Mouse (Mus musculus) cerebellum, adult 8-10 months (tissue): ENCODE measurements around the gene Gna12.

Source experiments
- DNase-seq: peaks from one replicate; pipeline ENCODE4 v3.0.0; 2022

The Gna12 gene

GRCm38 (mm10) chr5:140830314-140831063 lies at the start of gene Gna12:
Gene Gna12 (minus strand): TSS chr5:140830431.
- peak; percentile 98 for DNase-seq

- DNase-seq, result no peak
Observed at GRCm38 (mm10) chr5:140878644-140879043, 48.4 kb upstream of the Gna12 start.

- DNase-seq, result no peak
Observed at GRCm38 (mm10) chr5:140873736-140874307, 43.6 kb upstream of the Gna12 start.

- no peak for DNase-seq
Observed at GRCm38 (mm10) chr5:140873039-140873551, 42.9 kb upstream of the Gna12 start.

- DNase-seq, result no peak
Observed at GRCm38 (mm10) chr5:140872532-140873038, 42.4 kb upstream of the Gna12 start.

GRCm38 (mm10) chr5:140871241-140871640 lies 41.0 kb upstream of the Gna12 start:
- DNase-seq, result no peak

GRCm38 (mm10) chr5:140869034-140869433 lies 38.8 kb upstream of the Gna12 start:
- DNase-seq, result peak; percentile 21

GRCm38 (mm10) chr5:140859730-140860129 lies 29.5 kb upstream of the Gna12 start:
- no peak for DNase-seq

GRCm38 (mm10) chr5:140858335-140858734 lies 28.1 kb upstream of the Gna12 start:
- DNase-seq, result no peak

GRCm38 (mm10) chr5:140857432-140858154 lies 27.4 kb upstream of the Gna12 start:
- DNase-seq, result no peak

- no peak for DNase-seq
Observed at GRCm38 (mm10) chr5:140855909-140856530, 25.8 kb upstream of the Gna12 start.

GRCm38 (mm10) chr5:140854700-140855099 lies 24.5 kb upstream of the Gna12 start:
- no peak for DNase-seq

GRCm38 (mm10) chr5:140853723-140854122 lies 23.5 kb upstream of the Gna12 start:
- no peak for DNase-seq

GRCm38 (mm10) chr5:140852435-140852996 lies 22.3 kb upstream of the Gna12 start:
- no peak for DNase-seq

GRCm38 (mm10) chr5:140847300-140847729 lies 17.1 kb upstream of the Gna12 start:
- DNase-seq, result peak; percentile 39

- no peak for DNase-seq
Observed at GRCm38 (mm10) chr5:140841942-140842341, 11.7 kb upstream of the Gna12 start.

GRCm38 (mm10) chr5:140831064-140831431 lies 817 bp upstream of the Gna12 start:
- no peak for DNase-seq

GRCm38 (mm10) chr5:140829911-140830294 lies 328 bp downstream of the Gna12 start:
- peak; percentile 46 for DNase-seq

GRCm38 (mm10) chr5:140829081-140829910 lies 935 bp downstream of the Gna12 start:
- no peak for DNase-seq

- no peak for DNase-seq
Observed at GRCm38 (mm10) chr5:140828363-140828762, 1.9 kb downstream of the Gna12 start.

- DNase-seq, result no peak
Observed at GRCm38 (mm10) chr5:140827896-140828295, 2.3 kb downstream of the Gna12 start.

GRCm38 (mm10) chr5:140827413-140827812 lies 2.8 kb downstream of the Gna12 start:
- DNase-seq, result no peak
